Mouse (Mus musculus) CH12.LX (cell line): Measurements from ENCODE around the gene Ptpn6.

ENCODE experiments used
- CHD2 ChIP-seq: IDR thresholded peaks from 2 replicates; pipeline ENCODE4 v1.6.1; 2011; ENCODE audit warnings: low read length, improper control_type of control experiment
- CTCF ChIP-seq, 2 experiments: IDR thresholded peaks in 1 of 2; conservative IDR thresholded peaks in 1 of 2; 2 replicates each; pipeline ENCODE4 v1.5.1; 2011 to 2012; ENCODE audit warnings: low read depth in 2 of 2, low read length in 2 of 2, improper control_type of control experiment in 1 of 2, inconsistent platforms in 1 of 2, mild to moderate bottlenecking in 1 of 2, moderate library complexity in 1 of 2
- EP300 ChIP-seq: IDR thresholded peaks from 2 replicates; pipeline ENCODE4 v1.6.1; 2011; ENCODE audit warnings: low read length, improper control_type of control experiment
- GABPA ChIP-seq: IDR thresholded peaks from 2 replicates; pipeline ENCODE4 v1.6.1; 2012; ENCODE audit warnings: low read depth, low read length, improper control_type of control experiment, inconsistent platforms; ENCODE audit not compliant: insufficient replicate concordance
- JUND ChIP-seq: conservative IDR thresholded peaks from 2 replicates; pipeline ENCODE4 v1.6.1; 2011; ENCODE audit warnings: low read depth, low read length, improper control_type of control experiment
- MAZ ChIP-seq: IDR thresholded peaks from 2 replicates; pipeline ENCODE4 v1.6.1; 2012; ENCODE audit warnings: low read depth, mild to moderate bottlenecking, inconsistent platforms, low read length, improper control_type of control experiment, moderate library complexity
- MXI1 ChIP-seq: IDR thresholded peaks from 2 replicates; pipeline ENCODE4 v1.6.1; 2011; ENCODE audit warnings: mild to moderate bottlenecking, low read depth, low read length, improper control_type of control experiment
- MYC ChIP-seq: IDR thresholded peaks from 2 replicates; pipeline ENCODE4 v1.6.1; 2011; ENCODE audit warnings: low read depth, mild to moderate bottlenecking, improper control_type of control experiment, low read length
- NRF1 ChIP-seq: IDR thresholded peaks from 2 replicates; pipeline ENCODE4 v1.6.1; 2014; ENCODE audit warnings: low read depth, mild to moderate bottlenecking, inconsistent platforms, low read length, improper control_type of control experiment, moderate library complexity
- TBP ChIP-seq: conservative IDR thresholded peaks from 2 replicates; pipeline ENCODE4 v1.6.1; 2011; ENCODE audit warnings: low read depth, low read length, improper control_type of control experiment
- UBTF ChIP-seq: IDR thresholded peaks from 2 replicates; pipeline ENCODE4 v1.6.1; 2012; ENCODE audit warnings: low read depth, mild to moderate bottlenecking, inconsistent platforms, low read length, improper control_type of control experiment, moderate library complexity
- USF1 ChIP-seq: IDR thresholded peaks from 2 replicates; pipeline ENCODE4 v1.6.1; 2014; ENCODE audit warnings: low read depth, mild to moderate bottlenecking, inconsistent platforms, low read length, improper control_type of control experiment

DNA sequence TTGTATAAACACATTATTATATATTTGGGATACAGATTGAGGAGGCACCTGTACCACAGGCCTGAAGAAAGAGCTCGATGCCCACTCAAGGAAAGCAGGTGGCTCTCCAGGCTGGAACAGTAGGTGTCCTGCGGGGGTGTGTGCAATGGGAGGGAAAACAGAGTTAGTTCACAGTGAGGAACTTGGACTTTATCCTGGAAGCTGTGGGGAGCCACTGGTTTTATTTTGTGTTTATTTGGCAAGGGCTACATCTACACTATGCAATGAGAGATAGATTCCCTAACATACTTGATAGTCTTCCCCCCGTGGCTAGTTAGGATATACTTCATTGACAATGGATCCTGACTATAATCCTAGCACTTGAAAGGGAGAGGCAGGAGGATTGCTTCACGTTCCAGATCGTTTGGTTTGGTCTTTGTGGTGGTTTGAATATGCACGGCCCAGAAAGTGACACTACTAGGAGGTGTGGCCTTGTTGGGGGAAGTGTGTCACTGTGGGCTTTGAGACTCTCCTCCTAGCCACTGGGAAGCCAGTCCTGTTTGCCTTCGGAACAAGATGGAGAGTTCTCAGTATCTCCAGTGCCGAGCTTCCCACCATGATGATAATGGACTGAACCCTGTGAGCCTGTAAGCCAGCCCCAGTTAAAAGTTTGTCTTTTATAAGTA, 48.4 kb upstream of the Ptpn6 start:
- TF ChIP-seq USF1 (no peak), GABPA (no peak), MXI1 (peak; percentile 55; the same call in 1 of the 2 replicates), CHD2 (no peak), NRF1 (no peak), EP300 (no peak), MAZ (no peak), CTCF (conservative IDR thresholded peaks at IDR 0.05 in 1 of 2, IDR thresholded peaks at IDR 0.05 in 1 of 2; ENCODE audit: low read depth in 2 of 2, low read length in 2 of 2) (no peak), TBP (peak; percentile 85), UBTF (no peak), MYC (no peak), JUND (no peak)
